Mouse (Mus musculus): Measurements from ENCODE around the gene Nlrc4. TPM values are rescaled to one million over a fixed set of nuclear protein-coding genes. Genes with fewer than 3 reads are reported as not detected.
A peak's percentile ranks its signal among the peaks of the same experiment; 100 is the strongest.
"Not testable (repeated sequence)": the region's sequence is repeated elsewhere in the genome, so short reads cannot be mapped to it uniquely, and the experiment has no call there.

Gene Nlrc4
- 0.31 and 0.35 TPM in 2 replicates for polyA plus RNA-seq (2015; fragmentation: Nextera tagmentation; extraction: Ambion mirVana)

DNA sequence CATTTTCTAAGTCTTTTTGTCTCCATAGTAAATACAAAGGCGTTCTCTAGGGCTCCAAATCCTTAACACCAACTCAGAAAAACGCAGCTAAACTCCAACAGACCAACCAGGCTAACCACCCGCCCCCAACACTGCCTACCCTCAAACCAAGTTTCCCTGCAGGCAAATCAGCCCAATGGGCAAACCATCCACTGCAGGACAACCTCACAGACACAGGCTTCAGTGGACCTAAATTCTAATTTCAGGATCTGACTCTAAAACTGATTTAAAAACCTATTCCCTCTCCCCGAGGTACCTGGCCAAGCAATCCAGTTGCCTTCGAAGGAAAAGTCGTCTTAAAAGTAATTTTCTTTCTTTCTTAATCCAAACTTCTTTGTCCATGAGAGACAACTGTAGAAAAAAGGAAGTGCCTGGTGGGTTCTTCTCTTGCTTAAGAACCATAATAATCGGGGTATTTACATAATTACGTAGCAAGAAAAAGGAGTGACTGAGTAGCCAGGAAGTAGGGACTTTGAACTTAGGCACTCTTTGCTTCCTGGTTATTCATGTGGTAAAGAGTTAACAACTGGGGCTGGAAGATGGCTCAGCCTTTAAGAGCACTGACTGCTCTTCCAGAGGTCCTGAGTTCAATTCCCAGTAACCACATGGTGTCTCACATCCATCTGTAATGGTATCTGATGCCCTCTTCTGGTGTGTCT, at the start of gene Nlrc4:
Gene Nlrc4, minus strand, starts transcription at position 432 of the 698 bp plus-strand sequence.
- H3K9ac ChIP-seq, result no peak within 1 kb of the TSS
- ATAC-seq (ENCODE audit: low FRiP score, low read depth), result no peak
- WGBS, result 57% methylated on average over 8 of the region's 8 CpGs
- no peaks in the 10 kb centered on the region for H3K27me3 ChIP-seq
- no peaks in the 10 kb centered on the region for H3K9me3 ChIP-seq
- H3K4me2 ChIP-seq, result no peak within 1 kb of the TSS
- no peaks in the 10 kb centered on the region for H3K36me3 ChIP-seq
- no peaks in the 10 kb centered on the region for H3K4me1 ChIP-seq (replicated peaks)
- H3K27ac ChIP-seq (replicated peaks), result no peak within 1 kb of the TSS
- H3K4me3 ChIP-seq, result no peak within 1 kb of the TSS

DNA sequence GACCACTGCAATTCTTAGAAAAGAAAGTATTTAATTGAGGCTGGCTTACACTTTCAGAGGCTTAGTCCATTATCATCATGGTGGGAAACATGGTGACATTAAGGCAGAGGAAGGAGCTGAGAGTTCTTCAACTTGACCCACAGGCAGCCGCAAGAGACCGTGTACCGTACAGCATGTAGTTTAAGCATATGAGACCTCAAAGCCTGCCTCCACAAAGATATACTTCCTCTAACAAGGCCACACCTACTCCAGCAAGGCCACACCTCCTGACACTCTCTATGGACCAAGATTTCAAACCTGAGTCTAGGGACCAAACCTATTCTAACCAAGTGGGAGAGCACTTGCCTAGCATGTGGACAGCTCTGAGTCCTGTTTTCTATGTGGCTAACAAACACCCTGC, 49.7 kb upstream of the Nlrc4 start:
- no peaks in the 10 kb centered on the region for H3K36me3 ChIP-seq
- ATAC-seq (ENCODE audit: low FRiP score, low read depth), result no peak

DNA sequence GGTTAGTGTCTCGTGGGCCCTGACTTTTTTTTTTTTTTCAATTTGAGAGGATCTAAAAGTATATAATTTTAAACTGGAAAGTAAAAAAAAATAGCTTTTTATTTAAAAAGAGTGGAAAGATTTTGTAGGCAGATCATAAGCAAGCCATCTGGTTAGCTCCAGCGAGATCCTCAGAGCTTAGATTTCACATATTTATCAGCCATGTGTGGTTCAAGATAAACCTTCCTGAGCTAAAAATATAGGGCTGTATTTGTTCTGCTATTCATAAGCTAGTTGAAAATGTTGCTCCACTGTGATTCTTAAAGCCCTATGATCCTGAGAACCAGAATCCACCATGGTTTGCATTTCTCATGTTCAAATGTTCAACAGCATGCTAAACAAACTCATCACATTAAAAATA, 49.0 kb upstream of the Nlrc4 start:
- 80% methylated on average over 2 of the region's 2 CpGs for WGBS
- no peaks in the 10 kb centered on the region for H3K36me3 ChIP-seq
- H3K4me2 ChIP-seq, result no peak overlapping the region
- H3K4me3 ChIP-seq, result no peak overlapping the region
- no peaks in the 10 kb centered on the region for H3K27me3 ChIP-seq
- H3K9ac ChIP-seq, result no peak overlapping the region
- no peak for ATAC-seq (ENCODE audit: low FRiP score, low read depth)
- no peak overlapping the region for H3K27ac ChIP-seq (replicated peaks)
- no peaks in the 10 kb centered on the region for H3K9me3 ChIP-seq
- H3K4me1 ChIP-seq (replicated peaks), result no peaks in the 10 kb centered on the region

More for the DNA sequence above, 49.7 kb upstream of the Nlrc4 start:
- Histone ChIP-seq H3K9me3 (no peaks in the 10 kb centered on the region), H3K27me3 (no peaks in the 10 kb centered on the region), H3K9ac (no peak overlapping the region), H3K4me2 (no peak overlapping the region), H3K27ac (replicated peaks) (no peak overlapping the region), H3K4me1 (replicated peaks) (no peaks in the 10 kb centered on the region), H3K4me3 (no peak overlapping the region)
- WGBS, result 99% methylated on average over 3 of the region's 3 CpGs

DNA sequence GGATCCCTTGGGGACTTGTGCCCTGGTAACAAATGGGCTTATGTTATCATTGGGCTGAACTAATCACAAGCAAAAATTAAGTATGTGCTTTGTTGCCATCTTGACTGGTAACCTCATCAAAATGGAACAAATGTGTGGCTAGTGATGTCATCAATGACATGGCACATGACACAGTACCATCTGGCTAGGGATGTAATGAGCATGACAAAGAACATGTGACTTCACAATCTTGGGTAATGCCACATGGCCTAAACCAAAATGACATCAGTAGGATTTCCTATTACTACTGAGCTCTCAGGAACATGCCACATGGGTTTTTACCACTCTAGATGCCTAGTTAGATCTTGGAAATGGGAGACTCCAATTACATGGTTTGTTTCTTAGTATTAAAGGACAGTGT, 42.1 kb upstream of the Nlrc4 start:
- Histone ChIP-seq H3K9me3 (no peaks in the 10 kb centered on the region), H3K27ac (replicated peaks) (no peak overlapping the region), H3K36me3 (peaks cover 34% of the 10 kb centered on the region), H3K4me1 (replicated peaks) (no peaks in the 10 kb centered on the region), H3K4me3 (no peak overlapping the region), H3K9ac (no peak overlapping the region), H3K4me2 (no peak overlapping the region), H3K27me3 (no peaks in the 10 kb centered on the region)
- no peak for ATAC-seq (ENCODE audit: low FRiP score, low read depth)

DNA sequence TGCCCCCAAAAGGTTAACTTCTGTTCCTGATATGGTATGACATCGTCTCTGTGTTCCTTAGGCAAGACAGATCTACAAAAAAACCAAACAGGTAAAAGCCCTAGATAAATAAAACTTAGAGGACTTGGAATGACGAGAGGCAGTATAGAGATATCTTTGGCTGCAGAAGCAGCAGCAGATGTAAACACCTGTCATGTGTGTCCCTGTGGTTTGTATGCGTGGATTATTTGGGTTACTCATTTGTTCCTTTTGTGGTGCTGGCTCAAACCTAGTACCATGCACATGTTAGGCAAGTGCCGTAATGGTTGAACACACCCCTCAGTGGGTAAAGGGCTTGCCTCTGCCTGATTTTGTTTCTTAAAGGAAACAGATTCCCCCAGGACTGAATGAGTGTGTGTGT, 41.3 kb upstream of the Nlrc4 start:
- H3K4me3 ChIP-seq, result no peak overlapping the region
- no peak overlapping the region for H3K27ac ChIP-seq (replicated peaks)
- ATAC-seq (ENCODE audit: low FRiP score, low read depth), result no peak
- H3K36me3 ChIP-seq, result peaks cover 41% of the 10 kb centered on the region
- no peak overlapping the region for H3K9ac ChIP-seq
- H3K27me3 ChIP-seq, result no peaks in the 10 kb centered on the region
- WGBS, result 94% methylated on average over 4 of the region's 4 CpGs
- H3K9me3 ChIP-seq, result no peaks in the 10 kb centered on the region
- no peak overlapping the region for H3K4me2 ChIP-seq
- no peaks in the 10 kb centered on the region for H3K4me1 ChIP-seq (replicated peaks)

DNA sequence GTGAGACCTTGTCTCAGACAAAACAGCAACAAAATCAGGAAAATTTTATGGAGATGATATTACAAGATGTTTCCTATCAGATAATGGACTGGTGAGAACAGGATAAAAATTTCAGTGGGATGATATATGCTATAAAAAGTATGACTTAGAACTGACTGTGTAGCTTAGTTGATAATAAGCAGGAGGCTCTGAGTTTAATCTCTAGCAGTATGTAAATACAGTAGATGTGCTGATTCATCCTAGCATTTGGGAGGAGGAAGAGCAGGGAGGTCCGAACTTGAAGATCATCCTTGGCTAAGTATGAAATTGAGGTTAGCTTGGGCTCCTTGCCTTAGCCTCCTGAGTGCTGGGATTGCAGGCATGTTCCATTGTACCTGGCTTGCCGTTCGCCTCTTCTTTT, 32.6 kb upstream of the Nlrc4 start:
- no peaks in the 10 kb centered on the region for H3K27me3 ChIP-seq
- WGBS, result 95% methylated on average over 3 of the region's 3 CpGs
- no peak overlapping the region for H3K4me2 ChIP-seq
- ATAC-seq (ENCODE audit: low FRiP score, low read depth), result no peak
- H3K9ac ChIP-seq, result no peak overlapping the region
- no peak overlapping the region for H3K4me3 ChIP-seq
- H3K4me1 ChIP-seq (replicated peaks), result peaks cover 16% of the 10 kb centered on the region
- H3K36me3 ChIP-seq, result peaks cover 36% of the 10 kb centered on the region
- H3K9me3 ChIP-seq, result no peaks in the 10 kb centered on the region
- no peak overlapping the region for H3K27ac ChIP-seq (replicated peaks)

DNA sequence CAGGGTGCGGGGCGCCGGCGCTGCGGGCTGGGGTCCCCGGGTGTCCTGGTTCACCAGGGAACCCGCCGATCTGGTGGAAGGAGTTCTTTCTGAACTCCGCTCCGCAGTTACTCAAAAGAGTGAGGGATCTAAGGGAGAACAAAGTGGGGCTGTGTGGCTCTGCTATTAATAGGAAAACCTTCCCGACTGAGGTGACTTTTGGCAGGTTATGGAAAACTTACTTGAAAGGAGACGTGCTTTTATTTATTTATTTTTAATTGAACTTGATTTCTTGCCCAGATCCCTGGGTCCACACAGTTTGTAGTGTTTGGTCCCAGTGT, 30.9 kb upstream of the Nlrc4 start:
- peaks cover 25% of the 10 kb centered on the region for H3K36me3 ChIP-seq
- H3K4me2 ChIP-seq, result peak overlapping the region; percentile 72
- peak overlapping the region; percentile 90 for H3K9ac ChIP-seq
- H3K27me3 ChIP-seq, result no peaks in the 10 kb centered on the region
- H3K27ac ChIP-seq (replicated peaks), result peak overlapping the region; percentile 84
- WGBS, result under 1% methylated on average over 12 of the region's 12 CpGs
- no peak for ATAC-seq (ENCODE audit: low FRiP score, low read depth)
- peak overlapping the region; percentile 99 for H3K4me3 ChIP-seq
- H3K9me3 ChIP-seq, result no peaks in the 10 kb centered on the region
- peaks cover 16% of the 10 kb centered on the region for H3K4me1 ChIP-seq (replicated peaks)

DNA sequence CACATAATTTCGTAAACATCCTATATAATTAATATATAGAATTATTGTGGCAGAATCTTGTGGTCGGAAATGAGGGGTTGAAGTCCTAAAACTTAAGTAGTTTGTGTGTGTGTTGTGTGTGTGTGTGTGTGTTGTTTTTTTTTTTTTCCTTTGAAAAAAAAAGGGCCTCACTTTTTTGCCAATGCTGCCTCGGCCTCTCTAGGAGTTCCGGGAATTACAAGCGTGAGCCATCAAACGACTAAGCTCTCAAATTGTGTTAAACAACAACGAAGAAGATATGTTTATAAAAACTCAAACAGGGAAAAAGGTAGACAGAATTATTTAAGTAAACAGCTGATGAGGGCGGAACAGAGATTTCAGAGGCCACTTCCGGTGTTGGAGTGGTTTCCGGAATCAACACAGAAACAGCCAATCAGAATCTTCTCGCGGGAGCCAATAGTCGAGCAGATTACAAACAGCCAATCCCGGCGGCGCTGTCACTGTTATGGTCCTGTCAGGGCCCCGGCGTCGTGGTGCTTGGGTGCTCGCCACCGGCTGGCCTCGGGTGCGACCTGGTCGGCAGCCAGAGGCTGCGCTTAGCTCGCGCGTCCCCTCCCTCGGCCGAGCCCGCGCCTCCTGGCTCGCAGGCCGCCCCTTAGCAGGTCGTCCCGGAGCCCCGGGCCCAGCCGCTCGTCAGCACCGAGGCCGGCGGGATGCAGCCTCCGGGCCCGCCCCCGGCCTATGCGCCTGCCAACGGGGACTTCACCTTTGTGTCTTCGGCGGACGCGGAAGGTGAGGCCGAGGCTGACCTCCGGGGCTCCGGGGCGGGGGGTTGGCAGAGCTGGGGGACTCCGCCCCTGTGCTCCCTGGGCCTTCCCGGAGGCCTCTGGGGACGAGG, 30.3 kb upstream of the Nlrc4 start, which contains the start of gene Yipf4:
Gene Yipf4, plus strand, starts transcription at position 470 of the 877 bp plus-strand sequence.
- Histone ChIP-seq H3K27me3 (no peaks in the 10 kb centered on the region), H3K4me3 (peak within 1 kb of the TSS; percentile 99), H3K4me1 (replicated peaks) (peaks cover 16% of the 10 kb centered on the region), H3K27ac (replicated peaks) (peak within 1 kb of the TSS; percentile 84), H3K9ac (peak within 1 kb of the TSS; percentile 90), H3K9me3 (no peaks in the 10 kb centered on the region), H3K36me3 (peaks cover 19% of the 10 kb centered on the region), H3K4me2 (peak within 1 kb of the TSS; percentile 72)
- 5% methylated on average over 58 of the region's 58 CpGs for WGBS
- peak; percentile 100 for ATAC-seq (ENCODE audit: low FRiP score, low read depth)

DNA sequence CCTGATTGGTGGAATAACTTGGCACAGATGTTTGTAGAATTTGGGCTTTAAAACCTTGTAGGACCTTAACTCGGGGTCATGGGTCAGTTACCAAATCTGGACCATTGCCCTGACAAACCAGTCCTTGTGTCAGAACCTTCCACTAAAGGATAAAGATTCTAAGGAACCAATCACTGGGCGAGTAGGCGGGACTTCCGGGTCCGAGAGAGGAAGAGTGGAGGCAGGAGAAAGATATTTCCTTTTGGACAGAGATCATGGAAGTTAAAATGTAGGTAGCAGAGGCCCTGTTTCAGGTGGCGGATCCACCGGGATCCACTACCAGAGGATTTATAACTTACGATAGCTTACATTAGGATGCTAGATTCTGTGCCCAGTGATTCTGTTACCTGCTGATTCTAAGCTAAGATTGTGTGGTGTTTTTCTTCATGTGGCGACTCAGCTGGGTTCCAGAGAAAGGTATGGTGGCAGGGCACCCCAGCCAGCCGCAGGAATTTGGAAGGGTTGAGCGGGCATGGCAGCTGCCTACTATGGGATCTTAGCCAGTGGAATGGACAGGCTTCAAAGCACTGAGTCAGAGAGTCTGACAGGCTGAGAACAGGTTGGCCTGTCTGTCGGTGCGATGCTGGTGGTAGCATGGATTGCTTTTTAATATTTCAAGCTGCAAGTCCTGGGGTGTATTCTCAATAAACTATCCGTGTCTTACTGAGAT, 21.6 kb upstream of the Nlrc4 start:
- H3K9ac ChIP-seq, result no peak overlapping the region
- 88% methylated on average over 14 of the region's 14 CpGs for WGBS
- H3K9me3 ChIP-seq, result no peaks in the 10 kb centered on the region
- H3K36me3 ChIP-seq, result no peaks in the 10 kb centered on the region
- H3K27ac ChIP-seq (replicated peaks), result no peak overlapping the region
- no peak overlapping the region for H3K4me2 ChIP-seq
- H3K4me1 ChIP-seq (replicated peaks), result no peaks in the 10 kb centered on the region
- H3K27me3 ChIP-seq, result no peaks in the 10 kb centered on the region
- no peak for ATAC-seq (ENCODE audit: low FRiP score, low read depth)
- H3K4me3 ChIP-seq, result no peak overlapping the region

DNA sequence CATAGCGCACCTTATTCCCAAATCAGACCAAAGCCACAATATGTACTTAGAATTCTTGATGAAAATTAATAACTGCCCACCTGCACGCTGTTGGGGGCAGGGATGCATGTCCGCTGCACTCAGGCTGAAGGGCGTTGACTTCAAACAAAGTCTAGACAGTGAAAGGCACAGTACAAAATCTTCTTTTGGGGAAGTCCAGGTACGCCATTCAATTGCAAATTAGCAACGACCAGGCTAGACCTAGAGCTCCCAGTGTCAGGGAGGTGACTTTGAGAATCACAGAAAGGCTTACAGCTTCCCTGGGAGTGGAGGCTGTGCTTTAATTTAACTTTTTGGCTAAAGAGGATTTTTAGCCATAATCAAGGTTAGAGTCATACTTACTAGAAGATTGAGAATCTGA, 11.2 kb upstream of the Nlrc4 start:
- H3K27me3 ChIP-seq; H3K9ac ChIP-seq; H3K4me1 ChIP-seq (replicated peaks); H3K9me3 ChIP-seq; H3K4me3 ChIP-seq; H3K4me2 ChIP-seq; ATAC-seq (ENCODE audit: low FRiP score, low read depth); H3K27ac ChIP-seq (replicated peaks); H3K36me3 ChIP-seq: not testable (repeated sequence)
- 83% methylated on average over 6 of the region's 6 CpGs for WGBS

DNA sequence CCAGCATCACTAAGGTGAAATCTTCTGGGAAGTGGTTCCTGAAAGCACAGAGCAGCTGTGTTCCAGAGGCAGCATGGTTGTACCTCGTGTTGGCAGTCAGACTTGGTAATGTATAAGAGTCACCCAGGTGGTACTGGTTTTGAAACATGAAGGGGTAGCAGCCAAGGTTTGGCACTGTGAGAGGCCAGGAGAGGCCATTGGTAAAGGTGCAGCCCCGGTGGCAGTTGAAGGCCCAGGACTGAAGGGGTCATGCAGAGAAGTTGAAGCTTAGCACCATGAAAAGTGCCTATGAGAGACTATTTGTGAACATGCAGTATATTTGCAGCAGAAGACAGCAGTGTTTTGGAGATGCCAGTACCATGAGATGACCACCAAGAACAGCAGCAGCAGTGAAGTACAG, 9.0 kb upstream of the Nlrc4 start:
- ATAC-seq (ENCODE audit: low FRiP score, low read depth); H3K27ac ChIP-seq (replicated peaks); H3K36me3 ChIP-seq; H3K9ac ChIP-seq; H3K27me3 ChIP-seq; H3K9me3 ChIP-seq; H3K4me1 ChIP-seq (replicated peaks); H3K4me2 ChIP-seq; H3K4me3 ChIP-seq: not testable (repeated sequence)
- 91% methylated on average over 2 of the region's 2 CpGs for WGBS

DNA sequence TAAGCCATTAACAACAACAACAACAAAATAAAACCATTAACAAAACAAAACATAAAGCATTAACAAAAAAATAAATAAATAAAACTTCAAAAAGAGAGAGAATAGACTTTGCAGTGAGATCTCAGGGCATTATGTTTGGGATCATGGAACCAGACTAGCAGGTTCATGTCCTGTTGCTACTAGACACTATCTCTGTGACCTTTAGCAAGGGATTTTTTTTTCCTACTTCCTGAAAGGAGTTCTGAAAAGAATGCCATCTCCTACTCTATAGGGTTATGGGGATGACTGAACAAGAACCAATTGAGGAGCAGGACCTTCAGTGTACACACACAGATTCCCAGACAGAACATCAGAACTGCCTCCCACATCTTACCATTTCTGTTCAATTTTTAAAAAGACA, 4.6 kb upstream of the Nlrc4 start:
- no peaks in the 10 kb centered on the region for H3K36me3 ChIP-seq
- H3K9ac ChIP-seq, result no peak overlapping the region
- ATAC-seq (ENCODE audit: low FRiP score, low read depth), result no peak
- no peak overlapping the region for H3K4me2 ChIP-seq
- H3K4me1 ChIP-seq (replicated peaks), result no peaks in the 10 kb centered on the region
- no peak overlapping the region for H3K4me3 ChIP-seq
- H3K27ac ChIP-seq (replicated peaks), result no peak overlapping the region
- no peaks in the 10 kb centered on the region for H3K9me3 ChIP-seq
- no peaks in the 10 kb centered on the region for H3K27me3 ChIP-seq
